Mouse (Mus musculus): ENCODE measurements around the gene Ifitm10.

Gene Ifitm10

GRCm38 (mm10) chr7:142391108-142391507, 17.6 kb upstream of the Ifitm10 start:
- DNase-seq (ENCODE audit: low read depth, low spot score) = no peak

DNA sequence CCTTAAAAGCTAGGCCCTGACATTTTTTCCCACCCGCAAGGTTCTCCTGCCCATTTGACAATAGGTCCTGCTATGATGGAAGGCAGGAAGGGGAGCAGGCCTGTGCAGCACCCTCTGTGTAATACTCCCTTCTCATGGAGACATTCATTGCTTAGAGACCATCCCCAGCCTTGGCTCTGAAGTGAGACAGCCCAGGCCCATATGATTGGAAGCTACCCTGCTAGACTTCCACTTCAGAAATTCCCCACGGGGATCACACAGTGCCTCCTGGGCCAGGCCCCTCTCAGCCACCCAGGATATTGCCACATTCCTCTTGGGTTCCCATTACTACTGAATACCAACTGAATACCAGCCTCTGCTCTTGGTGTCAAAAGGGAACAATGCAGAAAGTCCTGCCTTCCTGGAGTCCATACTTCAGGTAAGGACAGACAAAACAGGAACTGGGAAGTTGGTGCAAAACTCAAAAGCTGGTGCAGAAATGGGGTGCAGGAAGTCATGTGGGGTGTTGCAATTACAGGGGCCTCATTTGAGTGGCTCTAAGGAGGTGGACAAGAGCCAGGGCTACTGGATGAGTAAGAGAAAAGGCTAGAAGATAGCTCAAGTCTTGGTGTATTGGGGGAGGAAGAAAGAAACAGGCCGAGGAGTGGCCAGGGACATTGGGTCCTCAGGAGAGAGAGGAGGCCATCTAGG, 16.6 kb upstream of the Ifitm10 start:
- no peak for DNase-seq (ENCODE audit: low read depth, low spot score)

DNA sequence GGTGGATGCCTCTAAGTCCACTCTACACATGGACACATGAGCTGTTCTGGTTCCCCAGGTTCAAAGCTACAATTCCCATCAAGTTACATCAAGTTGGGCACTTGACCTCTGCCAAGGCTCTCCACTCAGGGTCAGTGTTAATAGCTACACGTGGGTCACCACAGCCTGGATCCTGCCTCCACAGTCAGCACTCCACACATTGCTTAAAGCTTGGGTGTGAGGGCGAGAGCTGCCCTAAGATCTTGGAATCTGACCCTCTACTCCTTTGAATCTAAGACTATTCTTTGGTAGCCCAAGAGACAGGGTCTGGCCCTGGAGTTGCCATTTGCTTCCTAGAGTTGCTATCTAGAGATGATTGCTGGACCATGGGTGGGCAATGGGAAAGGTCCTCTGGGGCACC, 15.2 kb upstream of the Ifitm10 start:
- no peak for DNase-seq (ENCODE audit: low read depth, low spot score)

- no peak for DNase-seq (ENCODE audit: low read depth, low spot score)
Measured at GRCm38 (mm10) chr7:142388198-142388597, 14.6 kb upstream of the Ifitm10 start.

GRCm38 (mm10) chr7:142387419-142388148, 14.0 kb upstream of the Ifitm10 start, which contains the start of gene Ctsd:
Ctsd (minus strand) TSS chr7:142388038.
- DNase-seq (ENCODE audit: low read depth, low spot score) = peak; percentile 97

DNA sequence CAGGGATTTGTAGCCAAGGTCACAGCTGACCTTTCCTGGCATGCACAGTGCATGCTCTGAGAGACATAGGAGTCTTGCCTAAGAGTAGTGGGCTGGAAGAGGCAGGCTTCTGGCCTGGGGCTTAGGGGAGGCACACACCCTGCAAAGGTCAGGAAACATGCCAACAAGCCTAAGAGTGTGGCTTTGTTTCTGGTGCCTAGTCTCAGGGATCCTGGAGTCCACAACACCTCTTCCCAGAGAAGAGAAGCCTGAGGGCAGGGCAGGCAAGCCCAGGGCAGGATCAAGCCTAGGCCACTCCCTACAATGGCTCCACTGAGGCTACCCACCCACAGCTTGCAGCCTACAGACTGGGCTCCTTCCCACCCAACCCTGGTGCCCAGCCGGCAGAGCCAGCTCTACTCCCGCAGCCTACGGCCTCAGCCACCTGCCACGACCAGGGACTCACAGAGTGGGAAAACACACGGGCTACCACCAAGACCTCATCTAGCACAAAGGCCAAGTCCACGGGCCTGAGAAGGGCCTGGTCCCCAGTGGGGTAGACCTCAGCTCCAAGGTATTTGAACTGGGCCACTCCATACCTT, 13.2 kb upstream of the Ifitm10 start:
- DNase-seq (ENCODE audit: low read depth, low spot score) = no peak

DNA sequence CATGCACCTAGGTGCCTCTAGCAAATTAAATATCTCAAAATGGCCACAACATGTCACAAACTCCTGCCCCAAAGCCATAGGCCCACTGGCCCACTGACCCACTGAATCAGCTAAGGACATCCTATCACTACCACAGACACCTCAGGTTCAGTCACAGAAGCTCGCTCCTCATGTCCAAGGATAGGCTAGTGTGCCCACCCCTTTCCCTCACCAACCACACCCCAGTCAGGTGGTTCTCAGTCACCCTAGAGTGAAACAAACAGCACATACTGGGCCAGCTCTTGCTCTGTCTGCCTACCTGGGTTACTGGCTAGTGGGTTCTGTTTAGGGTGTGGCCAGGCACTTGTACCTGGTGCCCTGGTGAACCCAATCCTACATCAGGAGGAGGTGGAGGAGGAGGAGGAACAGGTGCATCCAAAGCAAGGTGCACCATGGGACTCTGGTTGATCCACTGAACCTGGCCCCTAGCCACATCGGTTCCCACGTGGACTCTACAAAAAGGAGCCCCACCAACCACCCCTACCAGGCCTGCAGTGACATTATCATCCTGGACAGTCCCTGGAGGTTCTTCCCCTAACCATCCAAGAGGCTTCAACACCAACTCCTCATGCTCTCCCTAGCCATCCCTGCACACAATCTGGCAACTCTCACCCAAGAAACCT, 12.3 kb upstream of the Ifitm10 start:
- no peak for DNase-seq (ENCODE audit: low read depth, low spot score)

DNA sequence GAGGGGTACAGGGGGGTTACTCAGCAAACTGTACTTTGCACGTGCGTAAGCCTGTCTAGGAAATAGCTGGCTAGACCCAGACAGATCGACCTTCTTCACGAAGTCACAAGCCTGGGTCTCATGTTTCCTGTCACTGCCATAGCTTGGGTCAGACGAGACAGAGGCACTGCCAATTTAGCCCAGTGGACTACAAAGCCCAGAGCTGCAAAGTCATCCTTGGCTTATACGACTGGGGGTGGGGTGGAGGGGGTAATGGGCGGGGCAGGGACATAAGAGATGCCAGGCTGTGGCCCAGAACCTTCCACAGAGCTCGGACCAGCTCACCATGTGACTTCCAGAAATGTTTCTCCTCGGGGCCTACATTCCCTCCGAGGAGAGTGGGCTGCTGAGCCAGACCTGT, 10.8 kb upstream of the Ifitm10 start:
- no peak for DNase-seq (ENCODE audit: low read depth, low spot score)

DNA sequence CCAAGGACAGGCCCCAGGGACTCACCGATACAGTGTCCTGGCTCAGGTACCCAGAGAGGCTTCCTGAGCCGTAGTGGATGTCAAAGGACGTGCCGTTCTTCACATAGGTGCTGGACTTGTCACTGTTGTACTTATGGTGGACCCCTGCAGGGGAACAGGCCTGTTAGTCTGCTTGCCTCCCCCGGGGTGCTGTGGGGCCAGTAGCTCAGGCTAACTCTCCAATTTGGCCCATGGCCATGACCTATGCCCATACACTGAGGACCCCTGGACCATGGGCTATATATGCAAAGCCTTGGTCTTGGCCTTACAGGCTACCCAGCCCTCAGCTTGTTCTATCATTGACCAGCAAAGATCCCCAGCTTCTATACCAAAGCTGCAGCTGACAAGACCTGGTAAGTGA, 9.0 kb upstream of the Ifitm10 start, which contains the start of gene Gm49369:
Gene Gm49369 (minus strand): TSS at position 101 of the 400 bp plus-strand sequence.
- no peak for DNase-seq (ENCODE audit: low read depth, low spot score)

GRCm38 (mm10) chr7:142381175-142381574, 7.6 kb upstream of the Ifitm10 start:
- DNase-seq (ENCODE audit: low read depth, low spot score) = no peak

- DNase-seq (ENCODE audit: low read depth, low spot score) = no peak
Measured at GRCm38 (mm10) chr7:142379186-142379585, 5.6 kb upstream of the Ifitm10 start.

- DNase-seq (ENCODE audit: low read depth, low spot score) = no peak
Measured at GRCm38 (mm10) chr7:142377233-142377925, 3.8 kb upstream of the Ifitm10 start.

DNA sequence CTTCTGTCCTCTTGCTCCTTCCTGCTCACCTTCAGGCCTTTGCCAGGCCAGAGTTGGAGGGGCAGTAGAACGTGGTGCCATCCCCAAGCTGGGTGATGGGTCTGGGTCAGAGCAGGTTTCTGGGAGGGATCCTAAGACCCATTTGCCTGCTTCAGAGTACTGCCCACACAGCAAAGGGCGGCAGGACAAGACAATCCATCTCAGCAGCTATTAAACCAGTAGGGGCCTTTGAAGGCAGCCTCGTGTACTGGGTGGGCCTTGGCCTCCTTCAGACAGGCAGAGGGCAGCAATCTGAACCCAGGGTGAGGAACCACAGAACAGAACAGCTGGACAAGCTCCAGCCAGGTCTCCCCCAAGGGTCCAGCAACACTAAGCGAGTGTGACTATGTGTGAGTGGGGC, 2.5 kb upstream of the Ifitm10 start:
- no peak for DNase-seq (ENCODE audit: low read depth, low spot score)

- DNase-seq (ENCODE audit: low read depth, low spot score) = no peak
Measured at GRCm38 (mm10) chr7:142375261-142375724, 1.7 kb upstream of the Ifitm10 start.

- DNase-seq (ENCODE audit: low read depth, low spot score) = no peak
Measured at GRCm38 (mm10) chr7:142374413-142375015, 961 bp upstream of the Ifitm10 start.

DNA sequence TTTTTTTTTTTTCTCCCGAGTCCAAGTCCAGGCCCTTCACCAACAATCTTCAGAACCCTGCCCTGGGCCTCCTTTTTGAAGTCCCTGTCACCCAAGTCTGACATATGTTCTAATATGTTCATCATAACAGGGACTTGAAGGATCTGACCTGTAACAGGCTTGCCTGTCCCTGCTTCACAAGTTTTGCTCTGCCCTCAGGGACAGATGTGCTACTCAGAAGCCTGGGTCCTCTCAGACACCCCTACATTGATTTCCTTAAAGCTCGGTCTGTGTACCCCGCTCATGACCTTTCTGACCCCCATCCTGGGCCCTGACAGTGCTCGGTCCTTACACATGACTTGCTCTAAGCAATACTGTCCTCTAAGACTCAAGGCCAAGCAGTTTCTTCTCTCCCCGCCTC, 514 bp downstream of the Ifitm10 start:
- DNase-seq (ENCODE audit: low read depth, low spot score) = no peak

- DNase-seq (ENCODE audit: low read depth, low spot score) = peak; percentile 24
Measured at GRCm38 (mm10) chr7:142371768-142372661, 1.5 kb downstream of the Ifitm10 start.

DNA sequence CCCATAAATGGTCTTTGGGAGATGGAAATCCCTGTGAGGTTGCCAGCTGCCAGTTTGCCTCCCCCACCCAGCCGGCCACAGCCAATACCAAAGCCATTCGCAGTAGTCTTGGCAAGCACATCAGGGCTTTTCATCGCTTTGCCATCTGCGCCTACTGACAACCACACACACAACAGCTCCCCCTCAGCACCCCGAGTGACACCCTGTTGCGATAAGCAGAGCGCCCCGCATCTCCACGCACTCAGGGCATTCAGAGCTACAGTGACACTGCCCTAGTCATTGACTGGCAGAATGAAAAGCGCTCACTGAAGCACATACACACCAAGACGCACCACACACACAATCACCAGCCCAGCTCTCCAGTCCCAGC, 2.2 kb downstream of the Ifitm10 start:
- DNase-seq (ENCODE audit: low read depth, low spot score) = no peak

GRCm38 (mm10) chr7:142370937-142371336, 2.6 kb downstream of the Ifitm10 start:
- no peak for DNase-seq (ENCODE audit: low read depth, low spot score)

DNA sequence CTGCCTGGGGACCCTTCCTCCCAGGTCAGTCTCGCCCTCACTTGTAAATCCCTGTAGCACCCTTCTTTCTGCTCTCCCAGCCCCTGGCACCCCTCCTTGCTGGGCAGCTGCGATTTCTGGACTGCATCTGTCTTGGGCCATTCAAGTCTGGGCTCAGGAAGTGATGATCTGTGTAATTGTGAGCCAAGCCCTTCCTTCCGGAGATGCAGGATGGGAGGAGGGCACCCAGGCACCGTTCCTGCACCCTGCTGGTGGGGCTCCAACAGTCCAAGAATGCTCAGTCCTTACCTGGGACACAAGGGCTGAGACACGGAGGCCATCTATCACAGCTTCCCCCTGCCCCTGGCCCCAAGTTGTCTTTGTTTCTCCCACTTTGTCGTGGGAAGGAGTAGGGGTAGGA, 3.7 kb downstream of the Ifitm10 start:
- DNase-seq (ENCODE audit: low read depth, low spot score) = no peak
